Mouse (Mus musculus) ovary, postnatal 14 days (tissue): ENCODE data around the gene Chst12.
A peak's percentile ranks its signal among the peaks of the same experiment; 100 is the strongest.

Experiments
- DNase-seq: peaks from one replicate; pipeline ENCODE4 v3.0.0; 2022; ENCODE audit warnings: low spot score

The Chst12 gene

DNA sequence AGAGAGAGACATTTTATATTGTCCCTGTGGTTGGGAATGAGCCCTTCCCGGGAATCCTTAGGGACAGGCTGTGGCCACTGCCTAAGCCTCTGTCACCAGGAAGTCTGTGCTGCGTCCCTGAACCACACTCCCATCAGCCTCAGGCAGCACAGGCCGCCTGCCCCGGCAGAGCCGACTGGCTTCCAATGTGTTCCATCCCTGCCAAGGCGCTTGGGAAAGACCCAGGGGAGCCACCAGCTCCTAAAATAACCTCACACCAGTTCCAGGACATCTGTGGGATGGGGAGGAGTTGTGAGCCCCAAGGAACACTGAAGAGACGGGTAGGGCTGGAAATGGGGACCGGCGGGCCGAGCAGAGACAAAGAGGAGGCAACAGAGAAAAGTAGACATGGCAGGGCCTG is 66.3 kb downstream of the Chst12 start:
- peak; percentile 48 for DNase-seq

DNA sequence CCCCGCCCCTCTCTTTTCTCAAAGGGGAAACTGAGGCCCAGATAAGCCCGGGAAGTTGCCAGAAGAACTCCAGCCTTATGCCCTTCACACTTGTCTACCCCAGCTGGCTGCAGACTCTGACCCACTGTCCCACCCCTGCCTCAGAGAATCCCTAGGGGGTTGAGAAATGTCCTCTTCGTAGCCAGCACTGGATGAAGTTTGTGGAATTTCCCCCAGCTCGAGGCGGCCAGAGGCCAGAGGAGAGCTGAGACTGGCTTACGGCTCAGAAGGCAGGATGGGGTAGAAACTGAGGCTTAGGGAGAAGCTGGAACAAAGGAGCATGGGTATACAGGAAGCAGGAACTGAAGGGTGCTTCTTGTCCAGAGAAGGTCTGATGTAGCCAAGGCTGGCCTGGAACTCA is 67.3 kb downstream of the Chst12 start:
- no peak for DNase-seq
